Mouse (Mus musculus) kidney, embryonic 14.5 days (tissue): ENCODE results near the gene Slc6a17. TPM values are rescaled to one million over a fixed set of nuclear protein-coding genes. Genes with fewer than 3 reads are reported as not detected.

Experiments used
- ATAC-seq: fragments of 200-750 bp; cut with Nextera tagmentation; 2 replicates; pipeline ENCODE4 v1.8.0; 2017; ENCODE audit warnings: moderate number of reproducible peaks, mild to moderate bottlenecking, moderate TSS enrichment, moderate library complexity; ENCODE audit not compliant: low FRiP score, low TSS enrichment
- H3K27ac ChIP-seq: fragments of 300-500 bp; sonication (generic); 2 replicates; pipeline ENCODE4 v1.5.1; 2014; ENCODE audit warnings: low read depth, mild to moderate bottlenecking, low read length, moderate library complexity, mixed read lengths
- H3K27me3 ChIP-seq: fragments of 300-500 bp; sonication (generic); 2 replicates; pipeline ENCODE4 v1.6.1; 2014; ENCODE audit warnings: mild to moderate bottlenecking, low read length; ENCODE audit not compliant: control insufficient read depth, insufficient read depth
- H3K36me3 ChIP-seq: fragments of 300-500 bp; sonication (generic); 2 replicates; pipeline ENCODE4 v1.6.1; 2014; ENCODE audit warnings: low read length, mixed read lengths; ENCODE audit not compliant: control insufficient read depth, insufficient read depth
- H3K4me1 ChIP-seq: fragments of 300-500 bp; sonication (generic); 2 replicates; pipeline ENCODE4 v1.6.1; 2014; ENCODE audit warnings: low read length, mixed read lengths; ENCODE audit not compliant: control insufficient read depth, insufficient read depth
- H3K4me2 ChIP-seq: fragments of 300-500 bp; sonication (generic); replicated peaks from 2 replicates; pipeline ENCODE4 v1.6.1; 2014; ENCODE audit warnings: low read depth, mild to moderate bottlenecking, low read length
- H3K4me3 ChIP-seq: fragments of 300-500 bp; sonication (generic); 2 replicates; pipeline ENCODE4 v1.5.1; 2014; ENCODE audit warnings: mild to moderate bottlenecking, low read length
- H3K9ac ChIP-seq: fragments of 300-500 bp; sonication (generic); 2 replicates; pipeline ENCODE4 v1.6.1; 2014; ENCODE audit warnings: low read depth, mild to moderate bottlenecking, low read length, moderate library complexity
- H3K9me3 ChIP-seq: fragments of 300-500 bp; sonication (generic); 2 replicates; pipeline ENCODE4 v1.6.1; 2016; ENCODE audit warnings: low read length; ENCODE audit not compliant: control insufficient read depth
- WGBS: fragments of 180-500 bp; shearing (Covaris S2); extraction: QIAGEN DNeasy Blood & Tissue Kit; methylation state at CpG from one replicate; pipeline ENCODE4 v1.1.7; 2014; 5-methylcytosine and 5-hydroxymethylcytosine counted together
- polyA plus RNA-seq: library from polyadenylated mRNA; unstranded; fragments of >200 nt; fragmentation: Nextera tagmentation; extraction: Ambion mirVana; gene quantifications from 2 replicates; pipeline ENCODE4 v1.2.1, GENCODE M21; 2014

Slc6a17 gene
- polyA plus RNA-seq, 1 experiment from 2014 or later, result 2.9 TPM

GRCm38 (mm10) chr3:107443866-107444265 lies 74.0 kb downstream of the Slc6a17 start:
- no peaks in the 10 kb centered on the region for H3K36me3 ChIP-seq
- H3K4me2 ChIP-seq, result no peak overlapping the region
- H3K27me3 ChIP-seq, result no peaks in the 10 kb centered on the region
- H3K9me3 ChIP-seq, result no peaks in the 10 kb centered on the region
- H3K4me1 ChIP-seq, result no peaks in the 10 kb centered on the region
- no peak for ATAC-seq
- H3K27ac ChIP-seq, result no peak overlapping the region
- WGBS, result 80% methylated on average over 5 of the region's 5 CpGs
- H3K9ac ChIP-seq, result no peak overlapping the region
- no peak overlapping the region for H3K4me3 ChIP-seq

GRCm38 (mm10) chr3:107442191-107442590 lies 75.6 kb downstream of the Slc6a17 start:
- no peak for ATAC-seq
- 75% methylated on average over 11 of the region's 11 CpGs for WGBS
- Histone ChIP-seq H3K4me3 (no peak overlapping the region), H3K4me2 (no peak overlapping the region), H3K27ac (no peak overlapping the region), H3K9ac (no peak overlapping the region), H3K36me3 (no peaks in the 10 kb centered on the region), H3K27me3 (no peaks in the 10 kb centered on the region), H3K9me3 (no peaks in the 10 kb centered on the region), H3K4me1 (no peaks in the 10 kb centered on the region)

- Histone ChIP-seq H3K9ac (no peak overlapping the region), H3K4me3 (no peak overlapping the region), H3K4me2 (no peak overlapping the region), H3K27me3 (no peaks in the 10 kb centered on the region), H3K27ac (no peak overlapping the region), H3K36me3 (no peaks in the 10 kb centered on the region), H3K4me1 (no peaks in the 10 kb centered on the region), H3K9me3 (no peaks in the 10 kb centered on the region)
- no peak for ATAC-seq
- WGBS, result 89% methylated on average over 8 of the region's 8 CpGs
Observed at GRCm38 (mm10) chr3:107441306-107441705, 76.5 kb downstream of the Slc6a17 start.

DNA sequence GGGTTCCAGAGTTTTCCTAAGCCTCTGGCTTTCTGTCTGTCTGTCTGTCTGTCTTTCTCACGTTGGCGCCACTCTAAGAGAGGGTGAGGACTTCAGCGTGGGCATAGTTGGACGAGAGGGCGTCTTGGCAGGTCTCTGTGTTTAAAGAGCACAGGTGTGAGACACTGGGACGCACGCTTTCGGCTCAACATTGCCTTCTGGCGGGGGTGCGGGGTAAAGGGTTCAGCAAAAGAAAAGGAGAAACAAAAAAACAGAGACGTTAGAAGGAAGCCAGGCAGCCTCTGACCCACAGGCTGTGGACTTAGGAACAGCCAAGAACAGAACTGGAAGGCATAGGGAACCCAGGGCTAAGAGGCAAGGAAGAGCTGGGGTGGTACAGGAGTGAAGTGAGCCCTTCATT lies 78.5 kb downstream of the Slc6a17 start:
- no peaks in the 10 kb centered on the region for H3K4me1 ChIP-seq
- 91% methylated on average over 11 of the region's 11 CpGs for WGBS
- no peaks in the 10 kb centered on the region for H3K36me3 ChIP-seq
- ATAC-seq, result no peak
- no peaks in the 10 kb centered on the region for H3K9me3 ChIP-seq
- H3K4me2 ChIP-seq, result no peak overlapping the region
- no peak overlapping the region for H3K9ac ChIP-seq
- H3K27ac ChIP-seq, result no peak overlapping the region
- H3K4me3 ChIP-seq, result no peak overlapping the region
- H3K27me3 ChIP-seq, result no peaks in the 10 kb centered on the region

GRCm38 (mm10) chr3:107437666-107438065 lies 80.2 kb downstream of the Slc6a17 start:
- 91% methylated on average over 2 of the region's 2 CpGs for WGBS
- ATAC-seq, result no peak
- H3K4me3 ChIP-seq, result no peak overlapping the region

DNA sequence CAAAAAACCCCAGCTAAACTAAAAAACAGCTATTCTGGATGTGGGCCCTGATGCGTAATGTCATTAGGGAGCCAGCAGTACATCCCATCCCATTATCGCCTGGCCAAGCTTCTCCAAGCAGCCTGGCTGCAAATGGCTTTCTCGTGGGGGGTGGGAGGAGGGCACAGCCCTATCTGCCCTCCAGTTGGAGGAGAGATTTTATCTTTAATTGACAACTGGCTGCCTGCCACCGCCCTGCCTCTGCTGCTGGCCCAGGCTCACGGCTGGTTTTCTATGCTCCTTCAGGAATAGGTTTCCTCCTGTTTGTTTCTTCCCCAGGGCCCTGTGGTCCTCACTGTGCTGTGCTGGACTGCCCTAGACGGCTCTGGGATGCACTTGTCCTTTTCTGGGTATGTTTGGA lies 81.4 kb downstream of the Slc6a17 start:
- Histone ChIP-seq H3K27me3 (no peaks in the 10 kb centered on the region), H3K4me3 (no peak overlapping the region), H3K27ac (no peak overlapping the region), H3K9me3 (no peaks in the 10 kb centered on the region), H3K4me1 (no peaks in the 10 kb centered on the region), H3K4me2 (no peak overlapping the region), H3K9ac (no peak overlapping the region), H3K36me3 (no peaks in the 10 kb centered on the region)
- WGBS, result 54% methylated on average over 6 of the region's 6 CpGs
- no peak for ATAC-seq

More at GRCm38 (mm10) chr3:107437666-107438065, 80.2 kb downstream of the Slc6a17 start:
- no peaks in the 10 kb centered on the region for H3K36me3 ChIP-seq
- no peak overlapping the region for H3K4me2 ChIP-seq
- H3K9ac ChIP-seq, result no peak overlapping the region
- no peaks in the 10 kb centered on the region for H3K27me3 ChIP-seq
- no peaks in the 10 kb centered on the region for H3K4me1 ChIP-seq
- no peaks in the 10 kb centered on the region for H3K9me3 ChIP-seq
- H3K27ac ChIP-seq, result no peak overlapping the region

- Histone ChIP-seq H3K9me3 (no peaks in the 10 kb centered on the region), H3K4me3 (no peak overlapping the region), H3K36me3 (no peaks in the 10 kb centered on the region), H3K4me1 (no peaks in the 10 kb centered on the region), H3K27me3 (no peaks in the 10 kb centered on the region), H3K27ac (no peak overlapping the region), H3K9ac (no peak overlapping the region), H3K4me2 (no peak overlapping the region)
- ATAC-seq, result no peak
- WGBS, result 64% methylated on average over 9 of the region's 9 CpGs
Observed at GRCm38 (mm10) chr3:107433614-107434013, 84.2 kb downstream of the Slc6a17 start.

GRCm38 (mm10) chr3:107431268-107431667 lies 86.5 kb downstream of the Slc6a17 start:
- H3K9me3 ChIP-seq, result no peaks in the 10 kb centered on the region
- no peak for ATAC-seq
- no peak overlapping the region for H3K4me2 ChIP-seq
- no peaks in the 10 kb centered on the region for H3K36me3 ChIP-seq
- no peak overlapping the region for H3K27ac ChIP-seq
- H3K4me1 ChIP-seq, result no peaks in the 10 kb centered on the region
- H3K27me3 ChIP-seq, result no peaks in the 10 kb centered on the region
- H3K4me3 ChIP-seq, result no peak overlapping the region
- 9% methylated on average over 1 of the region's 1 CpGs for WGBS
- H3K9ac ChIP-seq, result no peak overlapping the region

- 73% methylated on average over 11 of the region's 11 CpGs for WGBS
- Histone ChIP-seq H3K27me3 (no peaks in the 10 kb centered on the region), H3K27ac (no peak overlapping the region), H3K9ac (no peak overlapping the region), H3K4me3 (no peak overlapping the region), H3K4me1 (no peaks in the 10 kb centered on the region), H3K9me3 (0 out of 2 replicates have a peak, but pooled peaks cover 3% of the 10 kb centered on the region), H3K4me2 (no peak overlapping the region), H3K36me3 (no peaks in the 10 kb centered on the region)
- no peak for ATAC-seq
Observed at GRCm38 (mm10) chr3:107424258-107425041, 93.4 kb downstream of the Slc6a17 start.
